Mouse (Mus musculus) bone marrow, adult 2 months (tissue): ENCODE data around the gene Hhipl2.

ENCODE experiments used
- CTCF ChIP-seq: fragments of 200-500 bp; IDR thresholded peaks from 2 replicates; pipeline ENCODE4 v1.5.1; 2011; ENCODE audit warnings: low read length, control low read depth; ENCODE audit not compliant: control insufficient read depth, insufficient read depth
- POLR2A ChIP-seq: fragments of 200-500 bp; IDR thresholded peaks from 2 replicates; pipeline ENCODE4 v1.6.1; 2011; ENCODE audit warnings: low read depth, mild to moderate bottlenecking, control low read depth, low read length, borderline replicate concordance; ENCODE audit not compliant: control insufficient read depth

GRCm38 (mm10) chr1:183439036-183439435 lies 21.0 kb downstream of the Hhipl2 start:
- TF ChIP-seq POLR2A = no peak
- TF ChIP-seq CTCF = peak; percentile 72
